Mouse (Mus musculus) adrenal gland, postnatal 36 days (tissue): Measurements from ENCODE around the gene Cd40lg. TPM values are rescaled to one million over a fixed set of nuclear protein-coding genes. Genes with fewer than 3 reads are reported as not detected.

Experiments
- DNase-seq, 2 experiments: peaks; one replicate each; pipeline ENCODE4 v3.0.0; 2021; ENCODE audit warnings: mixed read lengths in 1 of 2
- long read RNA-seq, 2 experiments: library from polyadenylated mRNA; stranded (forward); transcript quantifications; one replicate each; pipeline ENCODE4 v2.0.0; 2021; ENCODE audit warnings: borderline sequencing depth in 2 of 2
- total RNA-seq, 2 experiments: library from RNA; stranded (reverse); gene quantifications; 2 replicates each; pipeline ENCODE4 v1.2.3; 2021

Gene Cd40lg
- not detected for total RNA-seq
- long read RNA-seq, experiment 1 = 0 reads
- long read RNA-seq, experiment 2 = 0 reads

DNA sequence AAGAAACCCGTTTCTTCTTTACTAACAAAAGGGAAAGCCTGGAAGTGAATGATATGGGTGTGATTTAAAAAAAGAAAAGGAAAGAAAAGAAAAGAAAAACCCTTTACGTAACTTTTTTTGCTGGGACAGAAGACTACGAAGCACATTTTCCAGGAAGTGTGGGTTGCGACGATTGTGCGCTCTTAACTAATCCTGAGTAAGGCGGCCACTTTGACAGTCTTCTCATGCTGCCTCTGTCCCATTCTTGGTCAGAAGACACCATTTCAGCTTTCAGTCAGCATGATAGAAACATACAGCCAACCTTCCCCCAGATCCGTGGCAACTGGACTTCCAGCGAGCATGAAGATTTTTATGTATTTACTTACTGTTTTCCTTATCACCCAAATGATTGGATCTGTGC is at the start of gene Cd40lg:
TSS of gene Cd40lg (plus strand) at position 268 of the 400 bp plus-strand sequence.
- DNase-seq = no peak

DNA sequence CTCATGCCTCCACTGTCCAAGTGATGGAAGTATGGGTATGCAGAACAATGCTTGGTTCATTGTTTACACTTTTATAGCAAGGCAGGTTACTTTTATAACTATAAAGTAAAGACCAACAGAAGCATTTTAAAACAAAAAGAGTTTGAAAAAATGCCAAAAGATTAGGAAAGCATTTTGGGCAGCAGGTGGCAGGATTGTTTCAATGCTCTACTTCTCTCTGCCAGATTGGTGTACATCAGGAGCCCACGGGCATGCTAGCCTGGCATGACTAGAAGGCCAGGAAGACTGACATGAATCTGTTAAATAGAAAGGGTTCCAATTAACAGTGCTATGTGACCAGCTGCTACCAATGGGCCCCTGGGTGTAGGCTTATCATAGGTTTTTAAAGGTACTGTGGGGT is 45.4 kb upstream of the Cd40lg start:
- DNase-seq = no peak

DNA sequence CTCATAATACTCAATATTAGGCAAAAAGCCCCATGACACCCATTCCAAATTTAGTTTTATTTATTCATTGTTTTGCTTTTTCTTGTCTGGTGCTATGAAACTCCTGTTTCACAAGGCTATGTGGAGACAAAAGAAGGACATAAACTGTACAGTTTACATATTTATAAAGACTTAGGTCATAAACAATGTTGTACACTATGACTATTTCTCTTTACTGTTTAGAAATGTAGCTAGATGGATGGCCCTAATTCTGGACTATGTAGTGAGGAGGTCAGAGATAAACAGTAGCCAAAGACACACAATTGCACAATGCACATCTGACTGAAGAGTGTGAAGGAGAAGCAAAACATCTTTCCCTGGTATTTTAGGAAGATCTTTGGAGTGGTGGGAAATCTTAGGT is 40.7 kb upstream of the Cd40lg start:
- no peak for DNase-seq

DNA sequence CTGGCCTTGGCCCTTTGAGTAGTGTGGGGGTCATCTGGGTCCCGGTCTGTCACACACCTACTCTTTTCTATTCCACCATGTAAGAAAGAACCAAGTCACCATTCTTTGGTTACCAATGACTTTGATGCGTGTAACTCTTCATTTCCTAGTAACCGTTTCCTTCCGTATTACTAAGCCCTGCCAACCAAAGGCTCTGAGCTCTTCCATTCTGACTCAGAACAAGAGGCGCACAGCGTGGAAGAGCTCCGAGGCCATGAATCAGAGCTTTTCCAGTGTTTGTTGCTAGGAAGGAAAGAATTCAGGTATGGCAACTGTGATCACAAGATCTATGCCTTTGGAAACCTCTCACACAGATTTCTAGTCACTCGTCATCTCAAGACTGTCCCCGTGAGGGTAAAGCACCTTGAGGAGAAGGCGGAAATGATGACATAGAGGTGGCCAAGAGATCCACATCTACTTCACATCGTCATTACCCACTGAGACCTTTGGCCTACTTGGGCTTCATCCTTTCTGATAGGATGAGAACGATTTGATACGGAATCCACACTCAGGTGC is 34.6 kb upstream of the Cd40lg start:
- no peak for DNase-seq

DNA sequence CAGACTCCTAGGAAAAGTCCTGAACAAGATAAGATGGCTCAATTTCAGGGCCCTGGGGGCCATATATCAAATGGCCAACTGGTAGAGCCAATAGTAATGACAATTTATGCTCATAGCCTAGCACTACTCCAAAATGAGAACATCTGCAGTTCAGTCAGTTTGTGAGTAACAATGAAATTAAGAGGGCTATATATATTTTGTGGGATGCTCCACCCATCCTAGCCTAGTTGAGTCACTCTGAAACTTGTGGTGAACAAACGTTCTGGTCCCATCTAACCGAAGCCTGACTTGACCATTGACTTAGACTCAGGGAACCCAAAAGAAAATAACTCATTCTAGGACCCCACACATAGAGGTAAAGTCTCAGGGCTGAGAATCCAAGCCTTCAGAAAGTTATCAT is 29.5 kb upstream of the Cd40lg start:
- no peak for DNase-seq

DNA sequence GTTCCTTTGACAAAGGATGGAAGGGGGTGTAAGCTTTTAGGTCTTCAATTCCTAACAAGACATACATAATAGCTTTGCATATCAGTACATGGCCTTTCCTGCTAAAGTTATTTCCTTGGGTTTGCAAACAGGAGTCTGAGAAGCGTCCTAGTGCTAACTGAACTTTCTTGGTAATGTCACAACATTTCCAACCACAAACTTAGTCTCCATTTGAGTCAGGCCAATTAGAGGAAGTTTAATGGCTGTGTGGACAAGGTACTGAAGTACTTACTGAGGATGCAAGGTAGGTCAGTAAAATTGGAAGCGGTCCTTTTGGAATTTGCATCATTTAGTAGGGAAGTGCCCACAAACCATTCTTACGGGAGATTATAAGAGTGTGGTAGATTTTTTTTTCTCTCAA is 28.6 kb upstream of the Cd40lg start:
- no peak for DNase-seq

DNA sequence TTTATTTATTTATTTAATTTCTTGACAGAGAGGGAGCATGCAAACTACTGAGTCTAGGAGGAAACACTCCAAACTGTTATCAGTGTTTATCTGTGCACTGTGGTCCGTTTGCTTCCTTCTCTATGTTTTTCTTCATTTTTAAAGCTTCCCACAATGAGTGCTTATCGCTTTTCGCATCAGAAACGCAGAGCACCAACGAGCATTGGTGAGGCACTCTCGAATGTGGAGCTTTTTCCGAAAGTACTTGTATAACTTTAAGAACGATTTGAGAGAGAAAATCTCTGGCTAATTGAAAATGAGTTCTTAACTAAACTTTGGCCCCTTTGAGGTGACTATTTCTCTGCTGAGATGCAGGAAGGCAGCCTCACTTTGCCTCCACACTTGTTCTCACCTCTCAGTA is 24.6 kb upstream of the Cd40lg start:
- no peak for DNase-seq

DNA sequence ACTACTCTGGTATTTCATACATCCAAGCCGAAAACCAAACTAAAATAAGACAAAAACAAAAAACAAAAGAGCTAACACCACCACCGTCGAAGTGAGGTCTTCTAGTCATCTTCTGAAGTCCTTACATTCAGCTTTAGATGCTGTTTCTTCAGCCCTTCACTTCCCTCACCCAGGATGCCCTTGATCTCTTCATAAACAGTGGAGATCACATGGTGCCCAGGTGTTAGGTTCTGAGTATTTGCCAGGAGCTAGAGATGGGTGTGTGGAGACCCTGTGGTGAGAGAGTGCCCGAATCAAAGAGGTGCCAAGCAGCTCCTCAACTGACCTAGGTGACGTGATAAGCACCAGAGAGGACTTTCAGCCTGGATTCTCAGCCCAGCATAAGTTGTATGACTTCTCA is 22.6 kb upstream of the Cd40lg start:
- no peak for DNase-seq

DNA sequence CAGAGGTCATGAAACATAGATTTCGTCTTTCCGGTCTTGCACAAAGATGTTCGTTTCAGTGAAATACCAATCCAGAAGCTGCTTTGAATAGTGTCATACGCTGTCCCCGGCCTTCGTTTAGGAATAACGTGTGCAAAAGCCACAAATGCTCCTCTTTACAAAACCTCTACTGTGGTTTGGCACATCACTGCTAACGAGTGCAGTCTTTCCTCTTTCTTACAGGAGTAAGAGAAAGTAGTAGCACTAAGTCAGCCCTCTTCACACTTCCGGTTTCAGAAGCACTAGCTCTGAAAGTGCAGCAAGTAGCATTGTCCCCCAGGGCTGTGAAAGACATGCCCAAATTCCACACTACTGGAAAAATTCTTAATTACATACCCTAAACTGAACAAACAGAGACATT is 15.6 kb upstream of the Cd40lg start:
- DNase-seq = no peak

DNA sequence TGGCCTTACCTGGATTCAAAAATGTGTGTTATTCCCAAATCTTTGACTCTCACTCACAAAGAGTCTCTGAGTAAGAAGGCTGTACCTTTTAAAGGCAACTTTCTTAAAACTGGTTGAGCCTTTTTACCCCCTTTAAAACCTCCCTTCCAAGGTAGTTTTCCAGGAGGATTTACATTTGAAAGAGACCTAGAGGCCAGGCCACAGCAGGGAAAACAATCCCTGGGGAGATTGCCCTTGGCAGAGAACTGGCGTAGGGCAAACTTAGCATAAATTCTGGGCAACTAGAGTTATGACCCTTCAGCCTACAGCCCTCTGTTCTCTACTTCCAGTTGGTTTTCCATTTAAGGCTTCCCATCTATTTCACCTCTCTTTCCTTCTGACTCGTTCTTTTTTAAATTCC is 13.9 kb upstream of the Cd40lg start:
- DNase-seq = peak in 1 of 2 experiments; percentile 1

DNA sequence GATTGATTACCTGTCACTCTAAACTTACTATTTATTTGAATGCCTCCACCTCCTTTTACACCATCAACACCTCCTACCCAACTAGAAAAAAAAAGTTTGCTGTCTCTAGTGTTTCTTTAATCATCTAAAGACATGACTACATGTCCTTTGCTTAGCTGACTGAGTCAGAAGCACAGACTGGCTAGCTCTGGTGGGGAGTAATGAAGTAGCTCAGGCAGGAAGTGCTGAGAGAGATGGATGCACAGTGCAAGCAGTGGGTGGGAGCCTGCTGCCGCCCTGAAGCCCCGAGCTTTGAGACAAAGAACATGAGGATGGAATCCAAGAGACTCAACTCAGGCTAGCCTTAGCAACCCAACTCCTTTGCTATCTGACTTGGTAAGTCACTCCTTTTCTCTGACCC is 11.5 kb upstream of the Cd40lg start:
- no peak for DNase-seq

DNA sequence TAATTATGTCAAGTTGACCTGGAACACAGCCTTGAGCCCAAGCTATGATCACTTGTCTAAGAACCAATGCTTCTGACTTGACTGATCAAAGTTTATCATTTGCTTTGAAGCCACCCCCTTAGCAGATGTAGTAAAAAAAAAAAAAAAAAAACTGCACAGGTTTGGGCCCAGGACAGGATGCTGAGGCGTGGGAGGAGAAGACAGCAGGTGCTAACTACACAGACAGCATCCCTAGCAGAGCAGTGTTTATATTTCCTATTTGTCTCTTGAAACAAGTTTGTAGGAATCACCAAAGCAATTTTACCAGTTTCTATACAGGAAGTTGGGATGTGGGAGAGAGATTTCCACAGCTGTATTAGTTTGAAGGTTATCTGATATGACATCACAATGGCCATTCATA is 1.4 kb upstream of the Cd40lg start:
- DNase-seq = no peak

DNA sequence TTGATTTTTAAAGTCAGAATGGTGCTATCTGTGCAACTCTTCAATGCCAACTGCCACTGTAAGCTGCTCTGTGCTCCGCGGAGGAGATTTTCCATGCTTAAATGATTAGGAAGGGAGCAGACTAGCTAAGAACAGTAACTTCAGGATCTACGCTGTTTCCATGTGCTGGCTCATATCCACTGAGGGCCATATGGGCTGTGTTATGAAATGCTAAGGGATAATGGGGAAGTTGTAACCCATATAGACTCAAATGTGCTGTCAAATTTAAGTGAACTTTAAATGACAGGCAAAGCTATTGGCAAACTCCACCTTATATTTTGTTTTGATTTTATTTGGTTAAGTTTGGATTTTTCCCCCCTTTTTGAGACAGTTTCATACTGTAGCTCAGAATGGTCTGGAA is 919 bp downstream of the Cd40lg start:
- no peak for DNase-seq

DNA sequence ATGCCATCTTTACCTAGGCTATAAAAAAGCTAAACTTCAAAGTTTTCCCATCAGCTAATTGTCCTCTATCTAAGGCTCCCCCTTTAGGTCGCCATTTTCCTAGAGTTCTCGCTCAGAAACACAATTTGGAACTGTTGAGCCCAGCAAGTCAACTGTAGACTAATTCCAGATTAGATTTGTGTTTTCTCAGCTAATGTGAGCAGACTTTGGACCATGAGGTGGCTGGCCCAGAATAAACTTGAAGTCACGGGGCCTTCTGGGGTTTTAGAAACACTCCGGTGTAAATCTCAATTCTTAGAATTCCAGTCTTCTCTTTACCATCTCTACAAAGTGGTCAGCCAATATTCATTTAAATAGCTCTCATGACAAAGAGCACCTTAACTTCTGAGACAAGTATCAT is 3.6 kb downstream of the Cd40lg start:
- DNase-seq = no peak

DNA sequence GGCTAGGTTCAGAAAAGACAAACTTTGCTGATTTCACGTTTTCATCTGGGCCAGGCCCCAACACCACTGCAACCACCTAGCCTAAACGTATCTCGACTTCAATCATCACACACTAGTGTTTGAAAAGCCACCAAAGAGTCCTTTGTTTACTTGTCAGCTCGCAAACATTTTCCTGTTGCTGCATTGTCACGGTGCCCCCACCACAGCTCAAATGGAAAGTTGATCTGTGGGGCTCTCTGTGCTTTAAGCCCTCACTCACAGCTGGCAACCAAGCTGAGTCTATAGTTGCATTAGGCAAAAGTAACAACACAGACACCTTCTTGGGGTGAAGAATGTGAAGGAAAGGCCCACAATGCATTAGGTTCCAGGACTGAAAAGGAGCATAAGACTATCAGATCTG is 4.3 kb downstream of the Cd40lg start:
- DNase-seq = no peak

DNA sequence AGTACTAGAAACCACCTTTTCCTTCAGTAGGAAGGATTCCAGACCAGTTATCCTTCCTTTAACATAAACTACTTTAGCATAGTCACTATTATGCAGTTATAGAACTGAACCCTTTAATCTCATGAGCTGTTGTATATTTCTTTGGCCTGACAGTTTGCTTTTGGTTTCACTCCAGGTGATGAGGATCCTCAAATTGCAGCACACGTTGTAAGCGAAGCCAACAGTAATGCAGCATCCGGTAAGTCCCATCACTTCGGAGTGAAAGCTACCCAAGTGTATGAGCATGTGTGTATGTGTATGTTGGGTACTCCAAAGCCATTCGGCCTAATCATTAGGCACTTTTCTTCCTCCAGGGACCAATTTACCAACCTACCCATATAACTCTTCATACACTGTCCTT is 7.6 kb downstream of the Cd40lg start:
- no peak for DNase-seq

DNA sequence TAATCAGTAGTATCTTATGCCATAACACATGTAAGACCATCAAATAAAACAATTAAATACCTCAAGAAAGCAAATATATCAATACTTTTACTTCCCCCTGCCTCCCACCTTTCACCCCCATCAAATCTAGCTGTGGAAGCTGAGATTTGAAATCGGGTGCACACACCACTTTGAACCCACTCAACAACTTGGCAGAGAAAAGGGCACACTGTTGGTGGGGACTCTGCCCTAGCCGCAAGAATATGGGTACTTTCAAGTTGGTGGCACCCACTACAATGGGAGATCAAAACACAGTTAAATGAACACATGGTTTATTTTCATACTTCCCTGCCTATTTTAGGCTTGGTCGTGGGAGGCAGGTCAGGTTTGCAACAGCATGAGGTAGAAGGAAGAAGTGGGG is 9.9 kb downstream of the Cd40lg start:
- DNase-seq = no peak

DNA sequence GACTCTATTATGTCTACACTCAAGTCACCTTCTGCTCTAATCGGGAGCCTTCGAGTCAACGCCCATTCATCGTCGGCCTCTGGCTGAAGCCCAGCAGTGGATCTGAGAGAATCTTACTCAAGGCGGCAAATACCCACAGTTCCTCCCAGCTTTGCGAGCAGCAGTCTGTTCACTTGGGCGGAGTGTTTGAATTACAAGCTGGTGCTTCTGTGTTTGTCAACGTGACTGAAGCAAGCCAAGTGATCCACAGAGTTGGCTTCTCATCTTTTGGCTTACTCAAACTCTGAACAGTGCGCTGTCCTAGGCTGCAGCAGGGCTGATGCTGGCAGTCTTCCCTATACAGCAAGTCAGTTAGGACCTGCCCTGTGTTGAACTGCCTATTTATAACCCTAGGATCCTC is 11.4 kb downstream of the Cd40lg start:
- no peak for DNase-seq

DNA sequence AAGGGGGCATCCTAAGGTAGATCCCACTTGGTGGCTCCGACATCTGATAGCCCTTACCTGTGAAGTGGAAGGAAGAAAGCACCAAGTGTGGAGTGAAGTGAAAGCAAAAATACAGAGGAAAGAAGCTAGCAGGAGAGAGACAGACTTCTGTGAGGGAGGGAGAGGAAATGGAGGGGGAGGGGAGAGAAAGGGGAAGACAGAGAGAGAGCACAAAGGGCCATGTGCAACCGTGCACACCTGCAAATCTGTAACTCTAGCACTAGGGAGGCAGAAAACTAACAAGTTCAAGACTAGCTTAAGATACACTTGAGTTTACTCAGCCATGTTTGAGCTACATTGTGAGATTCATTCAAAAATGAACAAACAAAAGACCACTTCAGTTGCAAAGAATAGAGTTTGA is 16.2 kb downstream of the Cd40lg start:
- no peak for DNase-seq

DNA sequence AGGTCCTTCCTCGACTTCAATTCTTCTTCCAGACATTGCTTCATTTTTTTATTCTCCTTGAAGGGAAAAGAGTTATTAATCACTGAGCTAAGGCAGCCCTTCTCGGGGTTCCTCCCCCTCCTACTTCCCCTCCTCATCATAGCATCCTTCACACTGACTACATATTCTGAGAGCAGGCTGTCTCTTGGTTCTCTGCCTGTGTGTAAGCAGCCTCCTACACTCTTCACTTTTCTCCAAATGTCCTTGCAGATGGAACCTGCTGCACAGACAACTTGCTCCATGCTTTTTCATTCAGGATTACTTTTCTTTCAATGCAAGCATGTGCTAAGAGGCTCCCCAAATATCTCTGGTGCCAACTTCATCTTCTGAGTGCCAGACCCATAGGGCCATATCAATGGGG is 21.7 kb downstream of the Cd40lg start:
- no peak for DNase-seq

DNA sequence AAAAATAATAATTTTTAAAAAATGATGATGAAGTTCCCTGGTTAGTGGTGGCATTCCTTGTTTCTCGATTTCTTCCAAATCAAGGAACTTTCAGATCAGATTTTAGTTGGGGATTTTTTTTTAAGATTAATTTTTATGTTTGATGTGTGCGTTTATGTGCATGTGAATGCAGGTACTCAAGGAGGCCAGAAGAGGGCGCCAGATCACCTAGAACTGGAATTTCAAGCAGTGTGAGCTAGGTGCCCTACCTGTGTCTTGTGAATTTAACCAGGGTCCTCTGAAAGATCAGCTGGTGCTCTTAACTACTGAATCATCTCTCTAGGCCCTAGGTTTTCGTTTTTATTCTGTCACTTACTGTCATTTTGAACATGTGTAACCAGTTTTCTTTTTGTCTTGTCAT is 24.0 kb downstream of the Cd40lg start:
- no peak for DNase-seq

DNA sequence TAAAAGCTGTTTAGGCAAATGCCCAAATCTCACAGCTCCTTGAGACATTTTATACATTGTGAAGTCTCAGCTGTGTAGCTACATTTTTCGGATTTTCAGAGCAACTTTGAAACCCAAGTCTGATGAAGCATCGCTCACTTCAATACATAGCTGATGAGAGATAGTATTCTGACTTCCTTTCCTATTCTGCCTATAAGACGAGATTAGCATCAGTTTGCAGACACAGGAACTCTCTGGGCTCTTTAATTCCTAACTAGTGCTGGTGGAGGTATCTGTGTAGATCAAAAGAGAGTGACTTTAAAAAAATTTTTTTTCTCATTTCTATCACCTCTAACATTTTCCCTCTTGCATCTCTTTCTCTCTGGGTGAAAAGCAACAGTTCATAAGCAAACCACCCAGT is 26.6 kb downstream of the Cd40lg start:
- no peak for DNase-seq

DNA sequence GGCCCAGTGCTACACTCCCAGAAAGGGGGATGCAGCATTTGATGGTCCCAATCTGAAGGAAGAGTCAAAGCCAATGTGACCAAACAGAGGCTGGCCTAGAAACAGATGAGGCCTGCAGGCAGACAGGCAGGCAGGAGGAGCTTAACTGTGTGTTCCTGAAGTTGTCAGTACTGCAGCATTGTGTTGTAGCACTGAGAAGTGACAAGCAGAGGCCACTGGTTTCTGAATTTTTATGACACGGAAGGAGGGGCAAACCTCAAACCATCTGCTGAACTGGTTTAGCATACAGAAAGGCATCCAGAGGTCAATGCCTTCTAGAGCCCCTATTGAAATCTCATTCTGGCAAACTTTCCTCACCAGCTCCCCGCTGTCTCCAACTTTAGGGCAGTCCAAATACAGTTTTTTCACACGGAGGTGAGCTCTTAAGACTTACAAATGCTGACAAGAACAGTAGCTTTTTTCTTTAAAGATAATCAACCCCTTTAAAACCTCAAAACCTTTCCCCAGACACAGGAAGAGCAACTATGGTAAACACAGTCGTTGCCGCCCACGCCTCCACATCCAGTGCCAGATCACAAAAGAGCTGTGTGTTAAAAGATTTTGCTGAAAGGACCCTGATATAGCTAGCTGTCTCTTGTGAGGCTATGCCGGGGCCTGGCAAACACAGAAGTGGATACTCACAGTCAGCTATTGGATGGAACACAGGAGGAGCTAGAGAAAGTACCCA is 41.5 kb downstream of the Cd40lg start:
- DNase-seq = no peak

DNA sequence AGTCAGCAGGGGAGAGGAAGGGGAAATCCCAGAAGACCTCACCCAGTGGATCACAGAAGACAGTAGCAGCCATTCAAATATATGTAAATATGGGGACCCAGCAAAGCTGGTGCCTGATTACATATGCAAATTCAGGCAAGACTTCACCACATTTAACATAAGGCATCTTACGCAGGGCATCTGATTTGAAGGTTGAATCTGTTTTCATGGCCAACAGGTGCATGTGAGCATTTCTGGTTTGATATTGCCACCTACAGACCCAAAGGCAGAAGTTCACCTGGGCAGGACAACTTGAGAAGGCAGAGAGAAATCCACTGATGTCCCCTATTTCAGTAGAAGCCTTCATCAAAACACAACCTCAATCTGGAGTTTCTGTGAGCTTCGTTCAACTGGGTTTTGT is 48.8 kb downstream of the Cd40lg start:
- no peak for DNase-seq

DNA sequence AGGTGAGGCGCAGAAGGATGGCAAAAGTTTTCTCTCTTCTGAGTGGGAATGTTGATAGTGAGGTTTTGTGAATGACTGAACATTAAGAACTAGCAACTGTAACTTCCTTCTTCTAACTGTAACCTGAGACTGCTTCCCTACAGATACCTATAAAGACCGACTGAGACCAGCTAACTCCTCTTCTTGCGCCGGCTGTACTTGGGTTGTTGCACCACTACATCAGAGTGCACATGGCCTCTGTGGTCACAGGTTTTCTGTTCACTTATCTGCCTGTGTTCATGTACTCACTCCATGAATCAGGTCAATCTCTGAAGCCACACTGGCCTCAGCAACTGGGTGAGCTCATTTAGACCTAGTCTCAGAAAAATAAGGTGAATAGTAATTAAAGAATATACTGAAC is 51.6 kb downstream of the Cd40lg start:
- DNase-seq = no peak
